Mouse (Mus musculus) liver, embryonic 14.5 days (tissue): ENCODE results near the gene Pum3.

Experiments used
- CTCF ChIP-seq: IDR thresholded peaks from 2 replicates; pipeline ENCODE4 v1.5.1; 2016; ENCODE audit warnings: antibody characterized with exemption, low read depth, control low read depth
- EP300 ChIP-seq: IDR thresholded peaks from 2 replicates; pipeline ENCODE4 v1.6.1; 2016; ENCODE audit warnings: antibody characterized with exemption, low read depth

GRCm38 (mm10) chr19:27366113-27366746 is 63.4 kb downstream of the Pum3 start:
- TF ChIP-seq CTCF (no peak), EP300 (no peak)
